Mouse (Mus musculus) lung, embryonic 14.5 days (tissue): ENCODE measurements around the gene Clstn3. TPM values are rescaled to one million over a fixed set of nuclear protein-coding genes. Genes with fewer than 3 reads are reported as not detected.
"Not testable (repeated sequence)": the region's sequence is repeated elsewhere in the genome, so short reads cannot be mapped to it uniquely, and the experiment has no call there.

Source experiments
- ATAC-seq: fragments of 200-750 bp; cut with Nextera tagmentation; 2 replicates; pipeline ENCODE4 v1.8.0; 2017; ENCODE audit warnings: mild to moderate bottlenecking, moderate TSS enrichment, moderate library complexity; ENCODE audit not compliant: insufficient read depth
- DNase-seq: peaks from one replicate; pipeline ENCODE4 v3.0.0-alpha.2; 2015
- H3K27ac ChIP-seq: fragments of 300-500 bp; sonication (generic); 2 replicates; pipeline ENCODE4 v1.5.1; 2014; ENCODE audit warnings: low read depth, mild to moderate bottlenecking, moderate library complexity
- H3K27me3 ChIP-seq: fragments of 300-500 bp; sonication (generic); 2 replicates; pipeline ENCODE4 v1.6.1; 2014; ENCODE audit warnings: low read length, control low read depth; ENCODE audit not compliant: insufficient read depth
- H3K36me3 ChIP-seq: fragments of 300-500 bp; sonication (generic); 2 replicates; pipeline ENCODE4 v1.6.1; 2014; ENCODE audit warnings: control low read depth; ENCODE audit not compliant: insufficient read depth
- H3K4me1 ChIP-seq: fragments of 300-500 bp; sonication (generic); 2 replicates; pipeline ENCODE4 v1.6.1; 2014; ENCODE audit warnings: antibody characterized with exemption, control low read depth; ENCODE audit not compliant: insufficient read depth
- H3K4me2 ChIP-seq: fragments of 300-500 bp; sonication (generic); 2 replicates; pipeline ENCODE4 v1.6.1; 2014; ENCODE audit warnings: mild to moderate bottlenecking
- H3K4me3 ChIP-seq: fragments of 300-500 bp; sonication (generic); 2 replicates; pipeline ENCODE4 v1.5.1; 2014; ENCODE audit warnings: low read depth, low read length
- H3K9ac ChIP-seq: fragments of 300-500 bp; sonication (generic); 2 replicates; pipeline ENCODE4 v1.6.1; 2014
- H3K9me3 ChIP-seq: fragments of 300-500 bp; sonication (generic); 2 replicates; pipeline ENCODE4 v1.6.1; 2016; ENCODE audit warnings: low read depth, low read length, control low read depth
- CTCF ChIP-seq: IDR thresholded peaks from 2 replicates; pipeline ENCODE4 v1.5.1; 2016; ENCODE audit warnings: antibody characterized with exemption, low read depth
- WGBS: fragments of 180-500 bp; shearing (Covaris S2); extraction: QIAGEN DNeasy Blood & Tissue Kit; methylation state at CpG from one replicate; pipeline ENCODE4 v1.1.7; 2014; 5-methylcytosine and 5-hydroxymethylcytosine counted together
- polyA plus RNA-seq: library from polyadenylated mRNA; unstranded; fragments of >200 nt; fragmentation: Nextera tagmentation; extraction: Ambion mirVana; gene quantifications from 2 replicates; pipeline ENCODE4 v1.2.1, GENCODE M21; 2014

Gene Clstn3
- polyA plus RNA-seq, 1 experiment from 2014 or later, result 1.9 TPM

GRCm38 (mm10) chr6:124425523-124425922 is 39.1 kb downstream of the Clstn3 start:
- H3K9ac ChIP-seq, result no peak overlapping the region
- no peaks in the 10 kb centered on the region for H3K27me3 ChIP-seq
- H3K9me3 ChIP-seq, result no peaks in the 10 kb centered on the region
- WGBS, result 72% methylated on average over 6 of the region's 6 CpGs
- DNase-seq, result no peak
- ATAC-seq, result no peak
- 0 out of 2 replicates have a peak, but pooled peaks cover 5% of the 10 kb centered on the region for H3K4me1 ChIP-seq
- no peak overlapping the region for H3K4me3 ChIP-seq
- H3K27ac ChIP-seq, result no peak overlapping the region
- H3K36me3 ChIP-seq, result no peaks in the 10 kb centered on the region
- no peak for TF ChIP-seq CTCF
- H3K4me2 ChIP-seq, result no peak overlapping the region

GRCm38 (mm10) chr6:124425042-124425441 is 39.6 kb downstream of the Clstn3 start:
- H3K27ac ChIP-seq, H3K9ac ChIP-seq, H3K4me3 ChIP-seq, H3K36me3 ChIP-seq, H3K4me1 ChIP-seq, H3K9me3 ChIP-seq, H3K4me2 ChIP-seq, H3K27me3 ChIP-seq, DNase-seq, ATAC-seq: not testable (repeated sequence)
- WGBS, result 52% methylated on average over 7 of the region's 7 CpGs

GRCm38 (mm10) chr6:124424068-124424498 is 40.5 kb downstream of the Clstn3 start:
- no peak for ATAC-seq
- no peaks in the 10 kb centered on the region for H3K27me3 ChIP-seq
- H3K4me1 ChIP-seq, result 0 out of 2 replicates have a peak, but pooled peaks cover 5% of the 10 kb centered on the region
- H3K9me3 ChIP-seq, result no peaks in the 10 kb centered on the region
- H3K9ac ChIP-seq, result no peak overlapping the region
- no peak overlapping the region for H3K27ac ChIP-seq
- DNase-seq, result no peak
- WGBS, result 28% methylated on average over 1 of the region's 1 CpGs
- no peak overlapping the region for H3K4me2 ChIP-seq
- no peak for TF ChIP-seq CTCF
- no peaks in the 10 kb centered on the region for H3K36me3 ChIP-seq
- no peak overlapping the region for H3K4me3 ChIP-seq

- TF ChIP-seq CTCF, result no peak
- DNase-seq, result no peak
- no peak overlapping the region for H3K4me2 ChIP-seq
Measured at GRCm38 (mm10) chr6:124418686-124419085, 45.9 kb downstream of the Clstn3 start.

GRCm38 (mm10) chr6:124415347-124416088 is 49.1 kb downstream of the Clstn3 start:
- peak overlapping the region; percentile 82 for H3K4me2 ChIP-seq
- peak; percentile 68 for ATAC-seq
- H3K36me3 ChIP-seq, result peaks cover 16% of the 10 kb centered on the region
- peak; percentile 70 for TF ChIP-seq CTCF
- peak overlapping the region; percentile 86 for H3K9ac ChIP-seq
- peak; percentile 75 for DNase-seq
- H3K9me3 ChIP-seq, result no peaks in the 10 kb centered on the region
- WGBS, result 7% methylated on average over 21 of the region's 21 CpGs
- H3K27me3 ChIP-seq, result no peaks in the 10 kb centered on the region
- no peaks in the 10 kb centered on the region; the same call in 1 of the 2 replicates for H3K4me1 ChIP-seq
- peak overlapping the region; percentile 88 for H3K4me3 ChIP-seq
- peak overlapping the region; percentile 76 for H3K27ac ChIP-seq

More at GRCm38 (mm10) chr6:124418686-124419085, 45.9 kb downstream of the Clstn3 start:
- Histone ChIP-seq H3K4me1 (no peaks in the 10 kb centered on the region), H3K4me3 (no peak overlapping the region), H3K27ac (no peak overlapping the region), H3K36me3 (no peaks in the 10 kb centered on the region), H3K27me3 (no peaks in the 10 kb centered on the region), H3K9ac (no peak overlapping the region), H3K9me3 (no peaks in the 10 kb centered on the region)
- WGBS, result 85% methylated on average over 3 of the region's 3 CpGs
- no peak for ATAC-seq

- ATAC-seq, result peak; percentile 98
- peak within 1 kb of the TSS; percentile 76 for H3K27ac ChIP-seq
- peak; percentile 98 for DNase-seq
- H3K4me3 ChIP-seq, result peak within 1 kb of the TSS; percentile 88
- no peaks in the 10 kb centered on the region for H3K9me3 ChIP-seq
- H3K36me3 ChIP-seq, result peaks cover 16% of the 10 kb centered on the region
- under 1% methylated on average over 23 of the region's 36 CpGs for WGBS
- no peak for TF ChIP-seq CTCF
- H3K27me3 ChIP-seq, result no peaks in the 10 kb centered on the region
- no peaks in the 10 kb centered on the region; the same call in 1 of the 2 replicates for H3K4me1 ChIP-seq
- H3K4me2 ChIP-seq, result peak within 1 kb of the TSS; percentile 82
- peak within 1 kb of the TSS; percentile 86 for H3K9ac ChIP-seq
Measured at GRCm38 (mm10) chr6:124414927-124415325, 49.7 kb downstream of the Clstn3 start, which contains the start of gene Pex5. TSS of gene Pex5 (minus strand) at chr6:124415067.

- no peaks in the 10 kb centered on the region; the same call in 1 of the 2 replicates for H3K4me1 ChIP-seq
- peak overlapping the region; percentile 63 for H3K27ac ChIP-seq
- ATAC-seq (peak; percentile 67), DNase-seq (peak; percentile 53)
- 2% methylated on average over 38 of the region's 45 CpGs for WGBS
- H3K4me3 ChIP-seq, result peak overlapping the region; percentile 88
- peak overlapping the region; percentile 86 for H3K9ac ChIP-seq
- H3K27me3 ChIP-seq, result no peaks in the 10 kb centered on the region
- H3K9me3 ChIP-seq, result no peaks in the 10 kb centered on the region
- H3K36me3 ChIP-seq, result peaks cover 16% of the 10 kb centered on the region
- no peak for TF ChIP-seq CTCF
- peak overlapping the region; percentile 82 for H3K4me2 ChIP-seq
Measured at GRCm38 (mm10) chr6:124414150-124414926, 50.3 kb downstream of the Clstn3 start.
